Mouse (Mus musculus) stomach, postnatal 0 days (tissue): Measurements from ENCODE around the gene Arhgef28.

Experiments
- CTCF ChIP-seq: IDR thresholded peaks from 2 replicates; pipeline ENCODE4 v1.5.1; 2016; ENCODE audit warnings: antibody characterized with exemption, low read depth, mild to moderate bottlenecking, moderate library complexity
- EP300 ChIP-seq: optimal IDR thresholded peaks from 2 replicates; pipeline ENCODE3; 2016; ENCODE audit warnings: antibody characterized with exemption

DNA sequence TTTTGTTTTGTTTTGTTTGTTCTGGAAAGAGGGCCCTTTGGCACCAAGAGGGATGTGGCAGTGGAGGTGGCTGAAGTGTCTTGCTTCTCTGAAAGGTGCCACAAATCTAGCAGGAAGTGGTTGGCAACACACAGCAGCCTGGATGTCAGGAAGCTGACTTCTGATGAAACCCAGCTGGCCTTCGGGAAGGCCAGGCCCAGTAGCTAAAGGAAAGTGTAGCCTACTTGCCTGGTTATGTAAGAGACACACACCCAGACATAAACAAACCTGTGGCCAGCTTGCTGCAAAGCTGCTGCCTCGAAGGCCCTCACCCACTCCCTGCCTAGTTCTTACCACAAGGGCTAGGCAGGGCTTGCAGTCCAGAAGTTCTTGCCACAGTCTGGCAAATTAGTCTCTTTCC is 204.1 kb downstream of the Arhgef28 start:
- TF ChIP-seq EP300, result no peak
- no peak for TF ChIP-seq CTCF
